In the genomic region with DNA sequence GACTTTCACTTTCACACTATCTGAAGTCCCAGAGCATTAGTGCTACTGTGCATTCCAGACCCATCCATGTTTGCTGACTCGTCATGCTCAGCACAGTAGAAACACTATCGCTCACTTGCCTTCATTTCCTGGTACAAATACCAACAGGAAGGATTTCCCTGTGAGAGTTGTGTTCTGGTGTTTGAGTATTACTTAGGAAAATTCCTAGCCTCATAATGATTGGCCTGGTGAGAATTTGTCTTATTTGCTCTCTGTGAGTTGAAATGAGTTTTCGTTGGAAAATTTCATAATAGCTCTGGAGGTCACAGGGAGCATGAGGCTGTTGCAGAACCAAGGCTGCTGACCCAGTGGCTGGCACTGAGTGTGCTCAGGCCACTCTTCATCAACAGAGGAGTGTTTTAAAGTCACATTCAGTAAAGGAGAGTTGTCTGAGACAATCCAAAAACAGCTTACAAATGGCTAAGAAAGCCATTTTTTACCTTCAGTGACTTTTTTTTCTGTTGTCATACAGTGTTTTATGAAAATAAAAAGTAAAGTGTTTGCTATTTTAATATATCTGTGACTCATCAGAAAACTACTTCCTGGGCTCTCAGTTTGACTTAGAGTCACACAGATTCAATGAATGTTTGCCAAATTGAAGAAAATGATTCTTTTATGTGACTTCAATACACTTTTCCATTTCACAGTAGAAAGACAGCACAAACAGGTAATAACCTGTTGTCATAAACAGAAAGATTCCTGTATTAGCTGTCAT, we compare ENCODE assay signal across 14 mouse cellular contexts.
DNase-seq lines count a peak whose midpoint lies in the region; ATAC-seq and TF ChIP-seq lines count a peak whose summit lies in the region.
"Had no signal": no experiment of that assay in that cellular context is flagged by ENCODE, and none has a peak within 500 bp of the region (broad histone marks: within the 10 kb centered on the region; RNA-seq: fewer than 3 reads in every experiment).

No protein-coding gene starts in this region.

- ATAC-seq in liver, postnatal 0 days: peak; percentile 93
- ATAC-seq: hindbrain, postnatal 0 days had no signal

- DNase-seq in heart, adult 2 months: no peak
- no peak for DNase-seq in heart, postnatal 36 days
- no peak for DNase-seq in testis, postnatal 14 days (ENCODE audit: low spot score)
- DNase-seq in liver, postnatal 0 days: peak; percentile 47
- DNase-seq in urinary bladder, postnatal 10 days (ENCODE audit: low spot score): no peak
- DNase-seq in left cerebral cortex, postnatal 36 days (ENCODE audit: low spot score in 2 of 2): no peak
- no peak for DNase-seq in cerebellum, adult 11 months
- DNase-seq: cerebellum, adult 9-11 months; thymus, postnatal 4 days had no signal

- 0 out of 2 replicates have a peak overlapping the region, but pooled peaks have one; percentile 33 for H3K4me2 ChIP-seq in liver, postnatal 0 days (ENCODE audit: low read depth, low read length)
- H3K4me2 ChIP-seq: embryonic facial prominence, embryonic 13.5 days; heart, embryonic 12.5 days; limb, embryonic 12.5 days had no signal

- no peak for TF ChIP-seq POLR2A in heart, adult 2 months (IDR thresholded peaks at IDR 0.05; ENCODE audit: insufficient read depth, low read depth, low read length)
- TF ChIP-seq POLR2A in testis, adult 2 months (IDR thresholded peaks at IDR 0.05; ENCODE audit: control insufficient read depth, low read depth, low read length): no peak

- no peaks in the 10 kb centered on the region for H3K36me3 ChIP-seq in heart, adult 2 months (ENCODE audit: control insufficient read depth, insufficient read depth, low read length)
- no peaks in the 10 kb centered on the region for H3K36me3 ChIP-seq in testis, adult 2 months (ENCODE audit: control insufficient read depth, insufficient read depth, low read length)
- no peaks in the 10 kb centered on the region for H3K36me3 ChIP-seq in liver, postnatal 0 days (replicated peaks; ENCODE audit: insufficient read depth, low read length)
- H3K36me3 ChIP-seq: embryonic facial prominence, embryonic 13.5 days; heart, embryonic 12.5 days; limb, embryonic 12.5 days had no signal

- H3K9ac ChIP-seq in heart, adult 2 months (ENCODE audit: low read depth, low read length): no peak overlapping the region
- no peak overlapping the region for H3K9ac ChIP-seq in liver, postnatal 0 days (replicated peaks)
- H3K9ac ChIP-seq: embryonic facial prominence, embryonic 13.5 days; heart, embryonic 12.5 days; limb, embryonic 12.5 days had no signal

- no peaks in the 10 kb centered on the region for H3K9me3 ChIP-seq in liver, postnatal 0 days (ENCODE audit: low read length)
- H3K9me3 ChIP-seq: embryonic facial prominence, embryonic 13.5 days; heart, embryonic 12.5 days; limb, embryonic 12.5 days had no signal

- no peak overlapping the region for H3K4me3 ChIP-seq in heart, adult 2 months
- H3K4me3 ChIP-seq in testis, adult 2 months (ENCODE audit: control insufficient read depth, low read depth, low read length): no peak overlapping the region
- no peak overlapping the region for H3K4me3 ChIP-seq in liver, postnatal 0 days (ENCODE audit: low read depth, low read length)
- H3K4me3 ChIP-seq: embryonic facial prominence, embryonic 13.5 days; heart, embryonic 12.5 days; limb, embryonic 12.5 days had no signal

- WGBS in heart, adult 2 months: 38% methylated on average over 3 of the region's 3 CpGs
- WGBS in liver, postnatal 0 days (ENCODE audit: insufficient replicate concordance): 35% methylated on average over 3 of the region's 3 CpGs

- intact Hi-C loops in heart, adult 2 months (cut with DNase I): no loop called here
- intact Hi-C loops in heart, postnatal 36 days (cut with DNase I): no loop called here
- intact Hi-C loops in left cerebral cortex, postnatal 36 days (cut with DNase I): no loop called here

- no peaks in the 10 kb centered on the region for H3K27me3 ChIP-seq in heart, adult 2 months (ENCODE audit: control insufficient read depth, insufficient read depth, low read length)
- no peaks in the 10 kb centered on the region for H3K27me3 ChIP-seq in testis, adult 2 months (ENCODE audit: control insufficient read depth, insufficient read depth, low read length)
- no peaks in the 10 kb centered on the region for H3K27me3 ChIP-seq in liver, postnatal 0 days (ENCODE audit: insufficient read depth, low read length)
- H3K27me3 ChIP-seq: embryonic facial prominence, embryonic 13.5 days; heart, embryonic 12.5 days; limb, embryonic 12.5 days had no signal

- peaks cover 6% of the 10 kb centered on the region for H3K4me1 ChIP-seq in heart, adult 2 months (ENCODE audit: control insufficient read depth, insufficient read depth, low read length)
- no peaks in the 10 kb centered on the region for H3K4me1 ChIP-seq in testis, adult 2 months (ENCODE audit: control insufficient read depth, insufficient read depth, low read length)
- 0 out of 2 replicates have a peak, but pooled peaks cover 3% of the 10 kb centered on the region for H3K4me1 ChIP-seq in liver, postnatal 0 days (ENCODE audit: insufficient read depth)
- H3K4me1 ChIP-seq: embryonic facial prominence, embryonic 13.5 days; limb, embryonic 12.5 days had no signal

- H3K79me2 ChIP-seq in heart, adult 2 months (replicated peaks; ENCODE audit: control insufficient read depth, insufficient read depth, low read length): no peaks in the 10 kb centered on the region

- no peak for TF ChIP-seq EP300 in heart, adult 2 months (IDR thresholded peaks at IDR 0.05; ENCODE audit: insufficient read depth, low read depth, low read length)
- TF ChIP-seq EP300 in liver, postnatal 0 days (IDR thresholded peaks at IDR 0.05; ENCODE audit: low read depth): peak; percentile 79

- 0 out of 2 replicates have a peak overlapping the region, but pooled peaks have one; percentile 19 for H3K27ac ChIP-seq in heart, adult 2 months
- peak overlapping the region; percentile 72; the same call in 1 of the 2 replicates for H3K27ac ChIP-seq in testis, adult 2 months (ENCODE audit: control insufficient read depth, insufficient read depth, low read depth, low read length)
- peak overlapping the region; percentile 91 for H3K27ac ChIP-seq in liver, postnatal 0 days (ENCODE audit: low read depth)
- H3K27ac ChIP-seq: embryonic facial prominence, embryonic 13.5 days; hindbrain, postnatal 0 days; limb, embryonic 12.5 days had no signal

- no peak for TF ChIP-seq CTCF in heart, adult 2 months (IDR thresholded peaks at IDR 0.05)
- no peak for TF ChIP-seq CTCF in testis, adult 2 months (IDR thresholded peaks at IDR 0.05; ENCODE audit: control insufficient read depth, insufficient read depth, insufficient replicate concordance, low read depth, low read length)
- TF ChIP-seq CTCF in liver, postnatal 0 days (IDR thresholded peaks at IDR 0.05; ENCODE audit: low read depth): no peak

Comparison
In these comparisons a context has a peak if more than half of its experiments do, and no peak if none do; other contexts are left out.
1. H3K27ac ChIP-seq: peak in every context shown above with its lines; median percentile 91 in liver, postnatal 0 days; 72 in testis, adult 2 months; 19 in heart, adult 2 months.